Mouse (Mus musculus) small intestine, adult 2 months (tissue): ENCODE data around the gene Foxj1. TPM values are rescaled to one million over a fixed set of nuclear protein-coding genes. Genes with fewer than 3 reads are reported as not detected.

Experiments
- H3K27ac ChIP-seq: fragments of 200-500 bp; 2 replicates; pipeline ENCODE4 v1.5.1; 2012; ENCODE audit warnings: low read depth, low read length, control low read depth, inconsistent platforms; ENCODE audit not compliant: insufficient read depth
- H3K27me3 ChIP-seq: fragments of 200-500 bp; 2 replicates; pipeline ENCODE4 v1.6.1; 2012; ENCODE audit warnings: mild to moderate bottlenecking, moderate library complexity, low read length, inconsistent platforms; ENCODE audit not compliant: control insufficient read depth, insufficient read depth
- H3K36me3 ChIP-seq: fragments of 200-500 bp; 2 replicates; pipeline ENCODE4 v1.6.1; 2012; ENCODE audit warnings: mild to moderate bottlenecking, low read length, control low read depth, inconsistent platforms; ENCODE audit not compliant: control insufficient read depth, insufficient read depth
- H3K4me1 ChIP-seq: fragments of 200-500 bp; 2 replicates; pipeline ENCODE4 v1.6.1; 2012; ENCODE audit warnings: low read length, inconsistent platforms, mixed read lengths; ENCODE audit not compliant: control insufficient read depth, insufficient read depth, insufficient read length
- H3K4me3 ChIP-seq: fragments of 200-500 bp; 2 replicates; pipeline ENCODE4 v1.5.1; 2012; ENCODE audit warnings: low read depth, mild to moderate bottlenecking, control low read depth, inconsistent platforms, low read length, moderate library complexity
- CTCF ChIP-seq: fragments of 200-500 bp; IDR thresholded peaks from 2 replicates; pipeline ENCODE4 v1.5.1; 2012; ENCODE audit warnings: low read depth, mild to moderate bottlenecking, control low read depth, inconsistent platforms, low read length, moderate library complexity, mixed read lengths; ENCODE audit not compliant: insufficient replicate concordance, insufficient read length; ENCODE audit errors: extremely low read depth
- POLR2A ChIP-seq: fragments of 200-500 bp; IDR thresholded peaks from 2 replicates; pipeline ENCODE4 v1.6.1; 2012; ENCODE audit warnings: low read depth, mild to moderate bottlenecking, control low read depth, inconsistent platforms, low read length, moderate library complexity
- WGBS: fragments of 180-500 bp; shearing (Covaris S2); methylation state at CpG from one replicate; pipeline ENCODE4 v1.1.7; 2018; 5-methylcytosine and 5-hydroxymethylcytosine counted together
- polyA plus RNA-seq: library from polyadenylated mRNA; depleted of rRNA; stranded (reverse); fragments of >200 nt; gene quantifications from 2 replicates; pipeline ENCODE4 v1.2.3, GENCODE M21; 2012; rRNA removed

Gene Foxj1
- polyA plus RNA-seq, 1 experiment: 0.19 TPM

GRCm38 (mm10) chr11:116280751-116281663 lies 54.2 kb downstream of the Foxj1 start, which contains the start of gene Galr2:
Gene Galr2 (plus strand): TSS chr11:116280939.
- 9% methylated on average over 48 of the region's 48 CpGs for WGBS
- TF ChIP-seq CTCF (no peak), POLR2A (no peak)
- Histone ChIP-seq H3K27me3 (peaks cover 41% of the 10 kb centered on the region), H3K4me1 (peaks cover 13% of the 10 kb centered on the region), H3K27ac (no peak within 1 kb of the TSS), H3K4me3 (peak within 1 kb of the TSS; percentile 43), H3K36me3 (no peaks in the 10 kb centered on the region)

Other genes with a start within 250 kb of the Foxj1 start
- 139 and 334 TPM in 2 replicates for gene Wbp2, start 248.4 kb downstream of the Foxj1 start, polyA plus RNA-seq
- gene Trim47, start 208.2 kb downstream of the Foxj1 start, polyA plus RNA-seq: 28.3 and 28.5 TPM in 2 replicates
- gene Trim65, start 204.3 kb downstream of the Foxj1 start, polyA plus RNA-seq: 11.9 and 13.3 TPM in 2 replicates
- 36.4 and 40.1 TPM in 2 replicates for gene Mrpl38, start 196.5 kb downstream of the Foxj1 start, polyA plus RNA-seq
- gene Fbf1, start 167.2 kb downstream of the Foxj1 start, polyA plus RNA-seq: 5.0 and 6.5 TPM in 2 replicates
- 15.8 and 27.7 TPM in 2 replicates for gene Ten1, start 136.5 kb downstream of the Foxj1 start, polyA plus RNA-seq
- gene Acox1, start 136.4 kb downstream of the Foxj1 start, polyA plus RNA-seq: 71.1 and 112 TPM in 2 replicates
- gene Evpl, start 97.3 kb downstream of the Foxj1 start, polyA plus RNA-seq: 6.3 and 12.1 TPM in 2 replicates
- 21.2 and 39.0 TPM in 2 replicates for gene Srp68, start 61.2 kb downstream of the Foxj1 start, polyA plus RNA-seq
- 3.1 and 9.5 TPM in 2 replicates for gene Galr2, start 54.5 kb downstream of the Foxj1 start, polyA plus RNA-seq
- gene Exoc7, start 28.2 kb downstream of the Foxj1 start, polyA plus RNA-seq: 12.2 and 24.1 TPM in 2 replicates
- 1.4 and 2.3 TPM in 2 replicates for gene Rnf157, start 77.6 kb upstream of the Foxj1 start, polyA plus RNA-seq
- 192 and 574 TPM in 2 replicates for gene Ubald2, start 98.7 kb upstream of the Foxj1 start, polyA plus RNA-seq
- 0.01 and 0.13 TPM in 2 replicates for gene Qrich2, start 130.8 kb upstream of the Foxj1 start, polyA plus RNA-seq
- 209 and 451 TPM in 2 replicates for gene Prpsap1, start 158.8 kb upstream of the Foxj1 start, polyA plus RNA-seq
- gene Sphk1, start 195.5 kb upstream of the Foxj1 start, polyA plus RNA-seq: 19.5 and 47.9 TPM in 2 replicates
- gene Ube2o, start 246.0 kb upstream of the Foxj1 start, polyA plus RNA-seq: 7.2 and 7.9 TPM in 2 replicates